Mouse (Mus musculus) megakaryocyte, adult 5-6 weeks (primary cell): ENCODE results near the gene Wbp11. TPM values are rescaled to one million over a fixed set of nuclear protein-coding genes. Genes with fewer than 3 reads are reported as not detected.

Experiments used
- total RNA-seq, 2 experiments: library from RNA; stranded (forward) in 1 of 2; stranded (reverse) in 1 of 2; fragments of 153-499, 151-499 nt in 1 of 2; fragments of 221-1000, 200-1000 nt in 1 of 2; gene quantifications; 2 replicates each; pipeline versions ENCODE4 v1.2.3 to v1.2.4; 2015 to 2017

The Wbp11 gene
- total RNA-seq, 2 experiments from 2014 or later, result 35.1 to 71.0 TPM

Other genes with a start within 250 kb of the Wbp11 start
- gene Plbd1, start 166.3 kb downstream of the Wbp11 start, total RNA-seq (2015), result 346 and 350 TPM in 2 replicates
- gene Plbd1, start 166.3 kb downstream of the Wbp11 start, total RNA-seq (2017), result 290 and 300 TPM in 2 replicates
- gene Gucy2c, start 46.5 kb downstream of the Wbp11 start, total RNA-seq (2015), result 0.27 TPM in 1 of 2 replicates, not detected in the other
- 0.11 TPM in 1 of 2 replicates, not detected in the other for gene Gucy2c, start 46.5 kb downstream of the Wbp11 start, total RNA-seq (2017)
- 17.5 and 18.6 TPM in 2 replicates for gene Hist4h4, start 23.8 kb downstream of the Wbp11 start, total RNA-seq (2015)
- 27.1 and 30.5 TPM in 2 replicates for gene Hist4h4, start 23.8 kb downstream of the Wbp11 start, total RNA-seq (2017)
- gene H2afj, start 20.0 kb downstream of the Wbp11 start, total RNA-seq (2015), result 45.2 and 62.1 TPM in 2 replicates
- gene H2afj, start 20.0 kb downstream of the Wbp11 start, total RNA-seq (2017), result 40.5 and 48.4 TPM in 2 replicates
- gene BC049715, start 607 bp downstream of the Wbp11 start, total RNA-seq (2015), result 0.45 and 1.0 TPM in 2 replicates
- 1.1 and 1.3 TPM in 2 replicates for gene BC049715, start 607 bp downstream of the Wbp11 start, total RNA-seq (2017)
- gene Smco3, start 7.2 kb upstream of the Wbp11 start, total RNA-seq (2015), result 0.21 and 0.51 TPM in 2 replicates
- gene Smco3, start 7.2 kb upstream of the Wbp11 start, total RNA-seq (2017), result 0.26 and 0.49 TPM in 2 replicates
- 0.31 TPM in 1 of 2 replicates, not detected in the other for gene Art4, start 29.5 kb upstream of the Wbp11 start, total RNA-seq (2015)
- 0.18 and 0.94 TPM in 2 replicates for gene Art4, start 29.5 kb upstream of the Wbp11 start, total RNA-seq (2017)
- gene Mgp, start 47.6 kb upstream of the Wbp11 start, total RNA-seq (2015), result 0.42 and 1.5 TPM in 2 replicates
- not detected in 2 replicates for gene Mgp, start 47.6 kb upstream of the Wbp11 start, total RNA-seq (2017)
- 1.6 and 3.5 TPM in 2 replicates for gene Erp27, start 93.9 kb upstream of the Wbp11 start, total RNA-seq (2015)
- 1.6 and 4.7 TPM in 2 replicates for gene Erp27, start 93.9 kb upstream of the Wbp11 start, total RNA-seq (2017)
- 0.02 and 0.04 TPM in 2 replicates for gene Pde6h, start 95.6 kb upstream of the Wbp11 start, total RNA-seq (2015)
- 0.11 and 0.16 TPM in 2 replicates for gene Pde6h, start 95.6 kb upstream of the Wbp11 start, total RNA-seq (2017)
- 3,528 and 3,668 TPM in 2 replicates for gene Arhgdib, start 113.7 kb upstream of the Wbp11 start, total RNA-seq (2015)
- gene Arhgdib, start 113.7 kb upstream of the Wbp11 start, total RNA-seq (2017), result 1,567 and 1,601 TPM in 2 replicates